Mouse (Mus musculus) liver, postnatal 0 days (tissue): ENCODE measurements around the gene Ifitm1. TPM values are rescaled to one million over a fixed set of nuclear protein-coding genes. Genes with fewer than 3 reads are reported as not detected.

ENCODE experiments used
- ATAC-seq: fragments of 200-750 bp; cut with Nextera tagmentation; 2 replicates; pipeline ENCODE4 v1.8.0; 2017; ENCODE audit warnings: mild to moderate bottlenecking, moderate library complexity
- DNase-seq: peaks from one replicate; pipeline ENCODE4 v3.0.0-alpha.2; 2016
- H3K27ac ChIP-seq: fragments of 300-500 bp; sonication (generic); 2 replicates; pipeline ENCODE4 v1.5.1; 2014; ENCODE audit warnings: antibody characterized with exemption, moderate library complexity, mild to moderate bottlenecking, low read depth
- H3K27me3 ChIP-seq: fragments of 300-500 bp; sonication (generic); 2 replicates; pipeline ENCODE4 v1.6.1; 2014; ENCODE audit warnings: low read length, control low read depth, mixed read lengths; ENCODE audit not compliant: insufficient read depth
- H3K36me3 ChIP-seq: fragments of 300-500 bp; sonication (generic); replicated peaks from 2 replicates; pipeline ENCODE4 v1.6.1; 2014; ENCODE audit warnings: mild to moderate bottlenecking, control low read depth, low read length, moderate library complexity, mixed read lengths; ENCODE audit not compliant: insufficient read depth
- H3K4me1 ChIP-seq: fragments of 300-500 bp; sonication (generic); 2 replicates; pipeline ENCODE4 v1.6.1; 2014; ENCODE audit warnings: antibody characterized with exemption, mild to moderate bottlenecking, control low read depth; ENCODE audit not compliant: insufficient read depth
- H3K4me2 ChIP-seq: fragments of 300-500 bp; sonication (generic); 2 replicates; pipeline ENCODE4 v1.6.1; 2014; ENCODE audit warnings: low read depth, mild to moderate bottlenecking, low read length, moderate library complexity, mixed read lengths
- H3K4me3 ChIP-seq: fragments of 300-500 bp; sonication (generic); 2 replicates; pipeline ENCODE4 v1.5.1; 2014; ENCODE audit warnings: low read depth, low read length
- H3K9ac ChIP-seq: fragments of 300-500 bp; sonication (generic); replicated peaks from 2 replicates; pipeline ENCODE4 v1.6.1; 2014; ENCODE audit warnings: mild to moderate bottlenecking, moderate library complexity
- H3K9me3 ChIP-seq: fragments of 300-500 bp; sonication (generic); 2 replicates; pipeline ENCODE4 v1.6.1; 2016; ENCODE audit warnings: mild to moderate bottlenecking, control low read depth, low read length, mixed read lengths
- CTCF ChIP-seq: sonication (generic); IDR thresholded peaks from 2 replicates; pipeline ENCODE4 v1.5.1; 2016; ENCODE audit warnings: antibody characterized with exemption, low read depth
- EP300 ChIP-seq: IDR thresholded peaks from 2 replicates; pipeline ENCODE4 v1.6.1; 2016; ENCODE audit warnings: antibody characterized with exemption, low read depth, mild to moderate bottlenecking
- WGBS: fragments of 180-500 bp; shearing (Covaris S2); extraction: QIAGEN DNeasy Blood & Tissue Kit; methylation state at CpG from one replicate; pipeline ENCODE4 v1.1.7; 2014; ENCODE audit not compliant: insufficient replicate concordance; 5-methylcytosine and 5-hydroxymethylcytosine counted together
- polyA plus RNA-seq: library from polyadenylated mRNA; unstranded; fragments of >200 nt; fragmentation: Nextera tagmentation; extraction: Ambion mirVana; gene quantifications from 2 replicates; pipeline ENCODE4 v1.2.1, GENCODE M21; 2015

Ifitm1 gene
- polyA plus RNA-seq, 1 experiment from 2014 or later = 38.6 TPM

DNA sequence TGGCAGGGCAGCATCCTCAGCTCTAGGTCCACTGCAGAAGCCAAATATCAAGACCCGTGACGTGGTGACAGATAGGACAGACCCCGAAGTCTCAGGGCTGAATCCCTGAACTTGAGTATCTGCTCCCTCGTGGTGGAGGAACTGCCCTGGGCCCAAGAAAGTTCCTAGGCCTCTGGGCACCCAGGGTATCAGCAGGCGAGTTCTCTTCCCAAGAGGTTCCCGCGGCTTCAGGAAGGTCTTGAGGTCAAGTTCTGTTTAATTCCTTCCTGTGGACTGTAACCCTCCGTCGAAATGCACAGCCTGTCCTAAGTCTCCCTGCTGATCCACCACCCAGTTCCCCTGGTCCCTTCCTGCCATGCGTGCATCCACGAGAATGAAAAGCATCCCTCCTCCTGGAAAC is 13.9 kb upstream of the Ifitm1 start:
- WGBS = 55% methylated on average over 11 of the region's 11 CpGs
- Histone ChIP-seq H3K9ac (no peak overlapping the region; the same call in 1 of the 2 replicates), H3K27me3 (no peaks in the 10 kb centered on the region), H3K27ac (peak overlapping the region; percentile 86), H3K4me3 (peak overlapping the region; percentile 66; the same call in 1 of the 2 replicates), H3K4me1 (peaks cover 34% of the 10 kb centered on the region), H3K9me3 (no peaks in the 10 kb centered on the region), H3K4me2 (peak overlapping the region; percentile 80), H3K36me3 (peaks cover 22% of the 10 kb centered on the region)
- TF ChIP-seq CTCF = no peak
- TF ChIP-seq EP300 = no peak
- DNase-seq (no peak), ATAC-seq (no peak)

DNA sequence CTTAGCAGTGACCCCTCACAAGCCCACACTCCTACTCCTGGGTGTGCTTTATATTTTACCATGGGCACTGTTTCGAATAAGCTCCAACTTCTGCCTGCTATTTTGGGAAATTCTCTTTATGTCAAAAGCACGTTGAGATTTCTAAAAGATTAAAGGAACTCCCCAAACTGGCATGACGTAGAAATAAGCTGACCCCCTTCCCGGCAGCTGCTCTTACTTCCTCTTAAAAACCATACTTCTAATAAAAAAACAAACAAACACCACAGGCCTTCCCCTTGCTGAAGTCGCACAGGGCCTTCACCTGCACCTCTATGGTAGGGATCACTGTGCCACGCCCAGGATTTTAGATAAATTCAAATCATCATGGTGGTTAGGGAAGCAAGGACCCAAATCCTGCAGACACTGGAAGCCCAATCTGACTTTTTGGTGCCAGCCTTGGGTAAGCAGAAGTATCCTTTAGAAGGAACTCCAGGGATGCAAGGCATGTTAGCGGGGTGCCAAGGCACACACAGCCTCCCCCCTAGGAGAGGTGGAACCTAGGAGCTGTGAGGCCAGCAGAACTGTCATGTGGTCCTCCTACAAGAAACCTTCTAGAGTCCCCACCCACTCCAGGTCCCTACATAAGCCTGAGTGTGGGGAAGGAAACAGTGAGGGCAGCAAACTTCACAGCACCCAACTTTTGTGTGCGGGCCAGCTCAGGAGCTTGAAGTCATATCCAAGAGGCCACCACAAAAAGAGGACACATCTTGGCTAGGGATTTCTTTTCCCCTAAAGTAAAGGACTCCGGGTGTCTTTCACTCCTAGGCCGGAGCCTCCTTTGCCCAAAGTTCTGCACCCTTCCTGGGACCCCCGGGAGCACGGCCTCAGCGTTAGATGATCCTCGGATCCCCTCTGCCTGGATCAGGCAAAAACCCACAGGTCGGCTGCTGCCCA is 13.0 kb upstream of the Ifitm1 start:
- H3K9me3 ChIP-seq = no peaks in the 10 kb centered on the region
- H3K4me2 ChIP-seq = peak overlapping the region; percentile 80
- H3K9ac ChIP-seq = peak overlapping the region; percentile 72
- WGBS = 31% methylated on average over 15 of the region's 15 CpGs
- peak; percentile 33; the same call in 1 of the 2 replicates for TF ChIP-seq EP300
- TF ChIP-seq CTCF = no peak
- ATAC-seq (no peak), DNase-seq (no peak)
- peak overlapping the region; percentile 66 for H3K4me3 ChIP-seq
- peaks cover 34% of the 10 kb centered on the region for H3K4me1 ChIP-seq
- no peaks in the 10 kb centered on the region for H3K27me3 ChIP-seq
- peaks cover 14% of the 10 kb centered on the region for H3K36me3 ChIP-seq
- H3K27ac ChIP-seq = peak overlapping the region; percentile 86

DNA sequence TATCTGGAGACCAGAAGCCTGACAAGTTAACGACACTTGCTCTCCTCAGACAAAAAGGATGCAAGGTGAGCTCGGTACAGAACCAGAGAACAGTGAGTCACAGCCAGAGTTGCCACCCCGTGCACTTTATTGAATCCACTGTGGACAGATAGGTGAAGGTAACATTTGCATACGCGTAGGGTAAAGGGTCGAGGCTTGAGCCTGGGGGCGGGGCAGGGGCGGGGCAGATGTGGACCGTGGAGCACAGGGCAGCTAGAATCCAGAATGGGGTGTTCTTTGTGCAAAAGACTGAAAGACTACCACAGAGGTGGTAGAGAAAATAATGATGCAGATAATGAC is 12.3 kb upstream of the Ifitm1 start:
- Histone ChIP-seq H3K4me1 (peaks cover 34% of the 10 kb centered on the region), H3K27me3 (no peaks in the 10 kb centered on the region), H3K9ac (peak overlapping the region; percentile 72), H3K27ac (peak overlapping the region; percentile 86), H3K4me2 (peak overlapping the region; percentile 80), H3K36me3 (peaks cover 9% of the 10 kb centered on the region), H3K9me3 (no peaks in the 10 kb centered on the region), H3K4me3 (peak overlapping the region; percentile 66)
- 3% methylated on average over 9 of the region's 9 CpGs for WGBS
- peak; percentile 59 for ATAC-seq
- TF ChIP-seq CTCF = no peak
- TF ChIP-seq EP300 = 0 out of 2 replicates have a peak, but pooled peaks have one; percentile 29
- peak; percentile 83 for DNase-seq

DNA sequence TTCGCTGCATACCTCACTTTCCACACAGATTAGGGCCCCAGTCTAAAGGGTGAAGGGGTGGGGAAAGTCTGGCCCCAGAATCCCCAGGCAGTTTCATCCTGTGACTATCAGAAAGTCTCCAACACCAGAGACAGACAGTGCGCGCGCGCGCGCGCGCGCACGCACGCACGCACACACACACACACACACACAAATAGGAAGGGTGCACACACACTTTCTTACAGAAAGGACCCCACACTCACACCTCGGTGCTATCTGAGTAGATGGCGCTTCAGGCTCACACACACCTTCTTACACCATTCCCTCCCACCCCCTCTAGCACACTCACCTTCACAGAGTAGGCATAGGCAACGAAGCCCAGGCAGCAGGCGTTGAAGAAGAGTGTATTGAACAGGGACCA is 11.7 kb upstream of the Ifitm1 start:
- H3K27ac ChIP-seq = peak overlapping the region; percentile 86
- peak; percentile 29 for ATAC-seq
- no peak for TF ChIP-seq CTCF
- no peak for TF ChIP-seq EP300
- no peaks in the 10 kb centered on the region for H3K27me3 ChIP-seq
- H3K9me3 ChIP-seq = no peaks in the 10 kb centered on the region
- peak overlapping the region; percentile 80 for H3K4me2 ChIP-seq
- 0% methylated on average over 17 of the region's 17 CpGs for WGBS
- DNase-seq = peak; percentile 49
- H3K9ac ChIP-seq = peak overlapping the region; percentile 72
- peaks cover 4% of the 10 kb centered on the region for H3K36me3 ChIP-seq
- peaks cover 34% of the 10 kb centered on the region for H3K4me1 ChIP-seq
- H3K4me3 ChIP-seq = peak overlapping the region; percentile 66

DNA sequence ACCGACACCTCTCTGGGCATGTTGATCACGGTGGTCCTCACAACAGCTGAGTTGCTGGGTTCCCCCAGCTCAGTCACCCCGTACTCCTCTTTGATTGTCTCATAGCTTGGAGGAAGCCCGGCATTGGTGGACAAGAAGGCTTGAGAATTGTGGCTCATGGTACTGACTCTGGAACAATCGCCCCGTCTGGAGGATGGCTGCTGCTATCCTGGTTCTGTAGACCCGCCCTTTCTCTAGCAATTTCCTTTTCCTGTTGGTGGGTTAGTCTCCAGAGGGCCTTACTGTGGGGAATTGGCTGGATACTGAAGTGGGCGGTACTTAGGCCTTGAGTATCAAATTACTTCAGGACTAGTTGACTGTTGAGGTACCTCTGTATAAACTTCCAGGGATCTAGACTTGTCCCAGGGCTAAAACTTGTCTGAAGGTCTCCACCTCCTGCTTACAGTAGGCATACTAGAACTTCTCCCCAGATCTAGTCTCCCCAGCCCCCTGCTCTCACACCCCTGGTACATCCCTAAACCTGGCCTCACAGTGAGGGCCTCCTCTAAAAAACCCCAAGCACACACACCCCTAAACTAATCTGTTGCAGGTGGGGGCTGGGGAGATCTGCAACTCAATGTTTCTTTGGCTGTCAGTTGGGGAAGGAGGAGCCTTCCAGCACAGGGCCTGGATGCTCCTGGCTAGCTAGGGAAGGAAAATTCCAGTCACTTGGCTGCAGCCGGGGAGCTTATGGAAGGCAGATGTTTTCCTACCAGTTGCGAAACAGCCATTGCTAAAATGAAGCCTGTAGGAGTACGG is 11.1 kb upstream of the Ifitm1 start, which contains the start of the genes Gm45717 and Ifitm2:
TSS of gene Gm45717 (minus strand) at position 180 of the 798 bp plus-strand sequence.
TSS of gene Ifitm2 (minus strand) at position 230 of the 798 bp plus-strand sequence.
- WGBS = 11% methylated on average over 11 of the region's 11 CpGs
- DNase-seq (peak; percentile 75), ATAC-seq (peak; percentile 82)
- H3K27me3 ChIP-seq = no peaks in the 10 kb centered on the region
- no peaks in the 10 kb centered on the region for H3K9me3 ChIP-seq
- peak within 1 kb of the TSS; percentile 66 for H3K4me3 ChIP-seq
- peak within 1 kb of the TSS; percentile 80 for H3K4me2 ChIP-seq
- H3K27ac ChIP-seq = peak within 1 kb of the TSS; percentile 86
- peaks cover 31% of the 10 kb centered on the region for H3K4me1 ChIP-seq
- H3K9ac ChIP-seq = peak within 1 kb of the TSS; percentile 72
- TF ChIP-seq CTCF (no peak), EP300 (peak; percentile 43; the same call in 1 of the 2 replicates)
- H3K36me3 ChIP-seq = 0 out of 2 replicates have a peak, but pooled peaks cover 4% of the 10 kb centered on the region
